In genomic region chr9:27265009-27265408, GRCm38 (mm10) we compare ENCODE assay signal across 24 mouse cellular contexts.
"Had no signal": no experiment of that assay in that cellular context is flagged by ENCODE, and none has a peak within 500 bp of the region (broad histone marks: within the 10 kb centered on the region; RNA-seq: fewer than 3 reads in every experiment).

No protein-coding gene starts in this region.

- H3K27ac ChIP-seq: kidney, postnatal 0 days; left cerebral cortex, adult 2 months; limb, embryonic 12.5 days; limb, embryonic 15.5 days; liver, embryonic 14.5 days; midbrain, embryonic 10.5 days; midbrain, embryonic 15.5 days; neural tube, embryonic 13.5 days; stomach, embryonic 15.5 days had no signal

- H3K9ac ChIP-seq: limb, embryonic 12.5 days; limb, embryonic 15.5 days; liver, embryonic 14.5 days; liver, postnatal 0 days; lung, embryonic 14.5 days; midbrain, embryonic 15.5 days; neural tube, embryonic 13.5 days; stomach, embryonic 15.5 days had no signal

- H3K4me1 ChIP-seq: limb, embryonic 12.5 days; limb, embryonic 15.5 days; midbrain, embryonic 15.5 days; neural tube, embryonic 13.5 days; stomach, embryonic 15.5 days had no signal

- H3K36me3 ChIP-seq: limb, embryonic 12.5 days; limb, embryonic 15.5 days; midbrain, embryonic 10.5 days; midbrain, embryonic 15.5 days; neural tube, embryonic 13.5 days; stomach, embryonic 15.5 days had no signal

- DNase-seq: kidney, adult 2 months; kidney, postnatal 25 days; layer of hippocampus, postnatal 36 days; left cerebral cortex, postnatal 4 days; liver, postnatal 0 days; lung, embryonic 14.5 days; lung, postnatal 36 days; retina, postnatal 1 day; right cerebral cortex, postnatal 25 days; spleen, adult 18-20 months; thymus, postnatal 25 days had no signal

- H3K4me2 ChIP-seq: limb, embryonic 12.5 days; limb, embryonic 15.5 days; liver, embryonic 11.5 days; lung, embryonic 14.5 days; midbrain, embryonic 15.5 days; neural tube, embryonic 13.5 days; stomach, embryonic 15.5 days had no signal

- ATAC-seq: liver, postnatal 0 days; lung, postnatal 0 days; midbrain, embryonic 15.5 days had no signal

- H3K27me3 ChIP-seq: limb, embryonic 12.5 days; limb, embryonic 15.5 days; megakaryocyte, embryonic 14.5 days; midbrain, embryonic 15.5 days; neural tube, embryonic 13.5 days; stomach, embryonic 15.5 days had no signal

- H3K9me3 ChIP-seq: limb, embryonic 12.5 days; limb, embryonic 15.5 days; midbrain, embryonic 10.5 days; midbrain, embryonic 15.5 days; neural tube, embryonic 13.5 days; stomach, embryonic 15.5 days had no signal

- H3K4me3 ChIP-seq: left cerebral cortex, adult 2 months; limb, embryonic 12.5 days; limb, embryonic 15.5 days; megakaryocyte, embryonic 14.5 days; midbrain, embryonic 10.5 days; midbrain, embryonic 15.5 days; myocyte; neural tube, embryonic 13.5 days; stomach, embryonic 15.5 days had no signal
